Mouse (Mus musculus) G1E-ER4 (cell line): ENCODE measurements around the gene Eml3. TPM values are rescaled to one million over a fixed set of nuclear protein-coding genes. Genes with fewer than 3 reads are reported as not detected.

Experiments used
- GATA1 ChIP-seq: IDR thresholded peaks from one replicate; pipeline ENCODE4 v1.8.0; 2012; ENCODE audit warnings: low read length, inconsistent platforms
- polyA plus RNA-seq: library from polyadenylated mRNA; stranded (reverse); fragments of >175 nt; gene quantifications from 2 replicates; pipeline ENCODE4 v1.2.3, GENCODE M21; 2012

Gene Eml3
- polyA plus RNA-seq, 1 experiment, result 115 TPM

GRCm38 (mm10) chr19:8903412-8903811, 25.9 kb upstream of the Eml3 start:
- no peak for TF ChIP-seq GATA1

- TF ChIP-seq GATA1, result no peak
Observed at GRCm38 (mm10) chr19:8908531-8908930, 20.8 kb upstream of the Eml3 start.

- no peak for TF ChIP-seq GATA1
Observed at GRCm38 (mm10) chr19:8911810-8912209, 17.5 kb upstream of the Eml3 start.

GRCm38 (mm10) chr19:8914212-8914611, 15.1 kb upstream of the Eml3 start:
- TF ChIP-seq GATA1, result no peak

- no peak for TF ChIP-seq GATA1
Observed at GRCm38 (mm10) chr19:8919000-8919399, 10.4 kb upstream of the Eml3 start.

- TF ChIP-seq GATA1, result no peak
Observed at GRCm38 (mm10) chr19:8919684-8920072, 9.7 kb upstream of the Eml3 start.

- no peak for TF ChIP-seq GATA1
Observed at GRCm38 (mm10) chr19:8920073-8920736, 9.1 kb upstream of the Eml3 start, which contains the start of gene B3gat3. Gene B3gat3, plus strand, starts transcription at chr19:8920374.

GRCm38 (mm10) chr19:8920836-8921291, 8.5 kb upstream of the Eml3 start:
- no peak for TF ChIP-seq GATA1

- no peak for TF ChIP-seq GATA1
Observed at GRCm38 (mm10) chr19:8921741-8922140, 7.6 kb upstream of the Eml3 start.

GRCm38 (mm10) chr19:8926766-8927165, 2.6 kb upstream of the Eml3 start:
- no peak for TF ChIP-seq GATA1

- TF ChIP-seq GATA1, result peak; percentile 99
Observed at GRCm38 (mm10) chr19:8927891-8928525, 1.3 kb upstream of the Eml3 start.

GRCm38 (mm10) chr19:8928689-8929223, 596 bp upstream of the Eml3 start:
- TF ChIP-seq GATA1, result no peak

- no peak for TF ChIP-seq GATA1
Observed at GRCm38 (mm10) chr19:8930117-8930516, 765 bp downstream of the Eml3 start.

- no peak for TF ChIP-seq GATA1
Observed at GRCm38 (mm10) chr19:8930771-8931170, 1.4 kb downstream of the Eml3 start.

GRCm38 (mm10) chr19:8936736-8937135, 7.4 kb downstream of the Eml3 start:
- no peak for TF ChIP-seq GATA1

- TF ChIP-seq GATA1, result no peak
Observed at GRCm38 (mm10) chr19:8940526-8941133, 11.3 kb downstream of the Eml3 start.
